Mouse (Mus musculus) embryonic facial prominence, embryonic 14.5 days (tissue): ENCODE measurements around the gene Lrrc75a. TPM values are rescaled to one million over a fixed set of nuclear protein-coding genes. Genes with fewer than 3 reads are reported as not detected.
"Not testable (repeated sequence)": the region's sequence is repeated elsewhere in the genome, so short reads cannot be mapped to it uniquely, and the experiment has no call there.

Experiments
- ATAC-seq: fragments of 200-750 bp; cut with Nextera tagmentation; 2 replicates; pipeline ENCODE4 v1.8.0; 2017; ENCODE audit warnings: low read depth, moderate number of reproducible peaks, moderate TSS enrichment
- DNase-seq: peaks from one replicate; pipeline ENCODE4 v3.0.0-alpha.2; 2015; ENCODE audit warnings: low spot score
- H3K27ac ChIP-seq: fragments of 300-500 bp; sonication (generic); replicated peaks from 2 replicates; pipeline ENCODE4 v1.5.1; 2014; ENCODE audit warnings: low read depth, mild to moderate bottlenecking, low read length, moderate library complexity
- H3K27me3 ChIP-seq: fragments of 300-500 bp; sonication (generic); replicated peaks from 2 replicates; pipeline ENCODE4 v1.6.1; 2014; ENCODE audit warnings: low read length; ENCODE audit not compliant: control insufficient read depth, insufficient read depth
- H3K36me3 ChIP-seq: fragments of 300-500 bp; sonication (generic); 2 replicates; pipeline ENCODE4 v1.6.1; 2014; ENCODE audit warnings: low read length, mixed read lengths; ENCODE audit not compliant: control insufficient read depth, insufficient read depth
- H3K4me1 ChIP-seq: fragments of 300-500 bp; sonication (generic); 2 replicates; pipeline ENCODE4 v1.6.1; 2014; ENCODE audit warnings: antibody characterized with exemption, low read length; ENCODE audit not compliant: control insufficient read depth, insufficient read depth
- H3K4me2 ChIP-seq: fragments of 300-500 bp; sonication (generic); 2 replicates; pipeline ENCODE4 v1.6.1; 2014; ENCODE audit warnings: low read depth, mild to moderate bottlenecking, low read length, moderate library complexity, mixed read lengths
- H3K4me3 ChIP-seq: fragments of 300-500 bp; sonication (generic); 2 replicates; pipeline ENCODE4 v1.5.1; 2014; ENCODE audit warnings: low read depth, mild to moderate bottlenecking, low read length
- H3K9ac ChIP-seq: fragments of 300-500 bp; sonication (generic); 2 replicates; pipeline ENCODE4 v1.6.1; 2014; ENCODE audit warnings: low read depth, mild to moderate bottlenecking, low read length, moderate library complexity, mixed read lengths
- H3K9me3 ChIP-seq: fragments of 300-500 bp; sonication (generic); 2 replicates; pipeline ENCODE4 v1.6.1; 2016; ENCODE audit warnings: low read length; ENCODE audit not compliant: control insufficient read depth
- WGBS: fragments of 180-500 bp; shearing (Covaris S2); extraction: QIAGEN DNeasy Blood & Tissue Kit; methylation state at CpG from one replicate; pipeline ENCODE4 v1.1.7; 2014; 5-methylcytosine and 5-hydroxymethylcytosine counted together
- polyA plus RNA-seq: library from polyadenylated mRNA; unstranded; fragments of >200 nt; fragmentation: Nextera tagmentation; extraction: Ambion mirVana; gene quantifications from 2 replicates; pipeline ENCODE4 v1.2.1, GENCODE M21; 2014

The Lrrc75a gene
- polyA plus RNA-seq, 1 experiment from 2014 or later, result 17.2 TPM

- no peaks in the 10 kb centered on the region for H3K4me1 ChIP-seq
- H3K36me3 ChIP-seq, result peaks cover 18% of the 10 kb centered on the region
- H3K27ac ChIP-seq, result no peak overlapping the region
- no peaks in the 10 kb centered on the region for H3K9me3 ChIP-seq
- H3K27me3 ChIP-seq, result no peaks in the 10 kb centered on the region
- DNase-seq (peak; percentile 29), ATAC-seq (no peak)
- no peak overlapping the region for H3K9ac ChIP-seq
- no peak overlapping the region for H3K4me3 ChIP-seq
- H3K4me2 ChIP-seq, result no peak overlapping the region
- WGBS, result 73% methylated on average over 6 of the region's 6 CpGs
Measured at GRCm38 (mm10) chr11:62670006-62670405, 21.7 kb upstream of the Lrrc75a start.

- H3K27me3 ChIP-seq, result no peaks in the 10 kb centered on the region
- H3K4me2 ChIP-seq, result no peak overlapping the region
- H3K9ac ChIP-seq, result no peak overlapping the region
- WGBS, result 57% methylated on average over 12 of the region's 12 CpGs
- H3K36me3 ChIP-seq, result peaks cover 23% of the 10 kb centered on the region
- ATAC-seq, result no peak
- DNase-seq, result peak; percentile 13
- no peak overlapping the region for H3K4me3 ChIP-seq
- no peaks in the 10 kb centered on the region for H3K9me3 ChIP-seq
- H3K4me1 ChIP-seq, result no peaks in the 10 kb centered on the region
- H3K27ac ChIP-seq, result no peak overlapping the region
Measured at GRCm38 (mm10) chr11:62669471-62669870, 21.1 kb upstream of the Lrrc75a start.

DNA sequence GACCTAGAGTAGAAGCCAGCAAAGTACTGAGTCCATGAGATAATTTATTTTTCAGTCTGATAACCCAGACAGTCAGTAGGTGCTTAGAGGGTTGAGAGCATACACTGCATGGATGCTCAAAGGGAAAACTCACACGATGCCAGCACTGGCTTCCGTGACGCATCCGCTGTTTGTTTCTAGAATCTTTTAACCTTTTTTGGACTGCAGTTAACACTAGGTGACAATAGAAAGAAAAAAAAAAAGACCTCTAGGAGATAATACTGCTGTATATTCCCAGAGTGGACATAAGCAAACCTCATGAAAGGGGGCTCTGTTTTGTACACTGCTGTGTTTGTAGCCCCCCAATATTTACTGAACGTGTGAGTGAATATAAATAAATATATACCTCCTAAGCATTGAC, 20.7 kb upstream of the Lrrc75a start:
- no peaks in the 10 kb centered on the region for H3K4me1 ChIP-seq
- no peak for DNase-seq
- no peak overlapping the region for H3K27ac ChIP-seq
- peaks cover 24% of the 10 kb centered on the region for H3K36me3 ChIP-seq
- 86% methylated on average over 5 of the region's 5 CpGs for WGBS
- H3K9me3 ChIP-seq, result no peaks in the 10 kb centered on the region
- H3K4me2 ChIP-seq, result no peak overlapping the region
- no peaks in the 10 kb centered on the region for H3K27me3 ChIP-seq
- ATAC-seq, result no peak
- H3K9ac ChIP-seq, result no peak overlapping the region
- H3K4me3 ChIP-seq, result no peak overlapping the region

- no peak overlapping the region for H3K9ac ChIP-seq
- ATAC-seq (no peak), DNase-seq (no peak)
- WGBS, result 83% methylated on average over 6 of the region's 6 CpGs
- H3K9me3 ChIP-seq, result no peaks in the 10 kb centered on the region
- no peak overlapping the region for H3K27ac ChIP-seq
- H3K4me3 ChIP-seq, result no peak overlapping the region
- no peak overlapping the region for H3K4me2 ChIP-seq
- H3K36me3 ChIP-seq, result peaks cover 32% of the 10 kb centered on the region
- no peaks in the 10 kb centered on the region for H3K27me3 ChIP-seq
- H3K4me1 ChIP-seq, result no peaks in the 10 kb centered on the region
Measured at GRCm38 (mm10) chr11:62664250-62664649, 15.9 kb upstream of the Lrrc75a start.

GRCm38 (mm10) chr11:62660885-62661284, 12.6 kb upstream of the Lrrc75a start:
- H3K36me3 ChIP-seq, result peaks cover 27% of the 10 kb centered on the region
- H3K9ac ChIP-seq, result no peak overlapping the region
- DNase-seq (no peak), ATAC-seq (no peak)
- H3K27ac ChIP-seq, result no peak overlapping the region
- no peaks in the 10 kb centered on the region for H3K27me3 ChIP-seq
- H3K4me1 ChIP-seq, result no peaks in the 10 kb centered on the region
- no peak overlapping the region for H3K4me3 ChIP-seq
- WGBS, result 67% methylated on average over 4 of the region's 4 CpGs
- H3K9me3 ChIP-seq, result no peaks in the 10 kb centered on the region
- H3K4me2 ChIP-seq, result no peak overlapping the region

DNA sequence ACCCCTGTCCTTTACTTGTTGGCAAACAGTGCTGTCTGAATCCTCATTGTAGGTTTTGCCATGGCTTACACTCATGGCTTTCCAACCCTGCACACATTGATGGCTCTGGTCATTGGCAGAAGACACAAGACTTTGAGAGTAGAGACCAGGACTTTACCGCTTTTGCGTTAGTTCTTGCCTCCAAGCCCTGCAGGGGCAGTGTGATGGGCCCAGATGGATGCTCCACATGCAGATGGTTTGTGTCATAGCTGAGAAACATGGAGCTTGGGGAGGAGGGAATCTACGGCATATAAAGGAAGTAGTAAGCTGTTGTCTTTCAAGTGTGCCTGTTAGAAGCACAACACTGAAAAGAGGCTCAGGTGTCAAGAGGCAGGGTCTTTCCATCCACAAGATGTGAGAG, 3.8 kb upstream of the Lrrc75a start:
- Histone ChIP-seq H3K27ac (no peak overlapping the region), H3K4me3 (no peak overlapping the region), H3K9ac (no peak overlapping the region), H3K4me1 (peaks cover 8% of the 10 kb centered on the region), H3K4me2 (no peak overlapping the region), H3K27me3 (no peaks in the 10 kb centered on the region), H3K36me3 (peaks cover 21% of the 10 kb centered on the region), H3K9me3 (no peaks in the 10 kb centered on the region)
- WGBS, result 89% methylated on average over 3 of the region's 3 CpGs
- DNase-seq (no peak), ATAC-seq (no peak)

DNA sequence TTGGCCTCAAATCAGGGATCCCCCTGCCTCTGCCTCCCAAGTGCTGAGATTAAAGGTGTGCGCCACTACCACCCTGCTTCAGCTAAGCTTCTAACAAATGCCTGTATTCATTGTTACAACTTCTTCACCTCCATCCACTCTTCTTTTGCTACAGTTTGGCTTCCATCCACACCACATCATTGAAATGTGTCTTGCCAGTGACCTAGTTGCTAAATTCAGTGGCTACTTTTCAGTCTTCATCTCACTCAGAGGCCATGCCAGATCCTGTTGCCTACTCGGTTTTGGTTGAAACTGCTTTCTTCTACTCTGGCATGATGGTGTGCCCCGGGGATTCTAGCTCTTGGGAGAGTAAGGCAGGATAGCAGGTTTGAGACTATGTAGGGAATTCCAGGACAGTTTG, 3.2 kb upstream of the Lrrc75a start:
- ATAC-seq (no peak), DNase-seq (no peak)
- Histone ChIP-seq H3K4me1 (peaks cover 13% of the 10 kb centered on the region), H3K4me2 (no peak overlapping the region), H3K9me3 (no peaks in the 10 kb centered on the region), H3K4me3 (no peak overlapping the region), H3K27ac (no peak overlapping the region), H3K27me3 (no peaks in the 10 kb centered on the region), H3K9ac (no peak overlapping the region), H3K36me3 (peaks cover 17% of the 10 kb centered on the region)
- WGBS, result 83% methylated on average over 3 of the region's 3 CpGs

DNA sequence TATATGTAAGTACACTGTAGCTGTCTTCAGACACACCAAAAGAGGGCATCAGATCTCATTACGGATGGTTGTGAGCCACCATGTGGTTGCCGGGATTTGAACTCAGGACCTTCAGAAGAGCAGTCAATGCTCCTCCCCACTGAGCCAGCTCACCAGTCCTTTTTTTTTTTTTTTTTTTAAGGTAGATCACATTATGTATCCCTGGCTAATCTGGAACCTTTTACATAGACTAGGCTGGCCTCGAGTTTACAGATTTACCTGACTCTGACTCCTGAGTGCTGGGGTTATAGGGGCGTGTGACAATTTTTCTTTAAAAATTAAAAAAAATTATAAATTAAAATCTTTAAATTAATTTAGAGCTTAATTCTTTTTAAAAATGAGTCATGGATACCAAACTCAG, 1.5 kb upstream of the Lrrc75a start:
- not testable (repeated sequence) for DNase-seq, H3K27ac ChIP-seq, ATAC-seq, H3K9me3 ChIP-seq, H3K27me3 ChIP-seq
- peak overlapping the region; percentile 90 for H3K4me2 ChIP-seq
- WGBS, result 74% methylated on average over 4 of the region's 4 CpGs
- peaks cover 29% of the 10 kb centered on the region for H3K4me1 ChIP-seq
- peak overlapping the region; percentile 86 for H3K9ac ChIP-seq
- H3K4me3 ChIP-seq, result peak overlapping the region; percentile 73; the same call in 1 of the 2 replicates
- peaks cover 12% of the 10 kb centered on the region for H3K36me3 ChIP-seq

GRCm38 (mm10) chr11:62648591-62649391, 468 bp upstream of the Lrrc75a start, which contains the start of gene Mmgt2:
Gene Mmgt2 (plus strand): TSS chr11:62648664.
- peak; percentile 95 for DNase-seq

More at GRCm38 (mm10) chr11:62648591-62649391, 468 bp upstream of the Lrrc75a start, which contains the start of gene Mmgt2:
- ATAC-seq, result peak; percentile 90
- Histone ChIP-seq H3K4me2 (peak within 1 kb of the TSS; percentile 90), H3K4me3 (peak within 1 kb of the TSS; percentile 73), H3K27ac (peak within 1 kb of the TSS; percentile 81), H3K36me3 (peaks cover 5% of the 10 kb centered on the region), H3K27me3 (no peaks in the 10 kb centered on the region), H3K9me3 (no peaks in the 10 kb centered on the region), H3K4me1 (peaks cover 34% of the 10 kb centered on the region), H3K9ac (peak within 1 kb of the TSS; percentile 86)
- 0% methylated on average over 17 of the region's 53 CpGs for WGBS
